Mouse (Mus musculus): Measurements from ENCODE around the gene Ano10. TPM values are rescaled to one million over a fixed set of nuclear protein-coding genes. Genes with fewer than 3 reads are reported as not detected.
A peak's percentile ranks its signal among the peaks of the same experiment; 100 is the strongest.

The Ano10 gene
- polyA plus RNA-seq, 1 experiment from 2014 or later, result 48.1 TPM

GRCm38 (mm10) chr9:122270913-122271312, 23.3 kb downstream of the Ano10 start:
- H3K4me2 ChIP-seq (ENCODE audit: low read depth, low read length), result no peak overlapping the region
- H3K27ac ChIP-seq (ENCODE audit: low read depth, low read length), result no peak overlapping the region
- no peaks in the 10 kb centered on the region for H3K27me3 ChIP-seq (ENCODE audit: control insufficient read depth, insufficient read depth, low read length)
- WGBS, result 84% methylated on average over 10 of the region's 10 CpGs
- peaks cover 4% of the 10 kb centered on the region; the same call in 1 of the 2 replicates for H3K4me1 ChIP-seq (ENCODE audit: control insufficient read depth, insufficient read depth, low read length)
- ATAC-seq (ENCODE audit: low read depth), result no peak
- peaks cover 23% of the 10 kb centered on the region; the same call in 1 of the 2 replicates for H3K36me3 ChIP-seq (ENCODE audit: control insufficient read depth, insufficient read depth, low read length)
- no peak overlapping the region for H3K4me3 ChIP-seq (ENCODE audit: low read depth, low read length)
- no peaks in the 10 kb centered on the region for H3K9me3 ChIP-seq (ENCODE audit: control insufficient read depth, low read length)
- no peak overlapping the region for H3K9ac ChIP-seq (replicated peaks; ENCODE audit: low read depth, low read length)

- H3K9me3 ChIP-seq (ENCODE audit: control insufficient read depth, low read length), result no peaks in the 10 kb centered on the region
- no peak for ATAC-seq (ENCODE audit: low read depth)
- no peak overlapping the region for H3K4me3 ChIP-seq (ENCODE audit: low read depth, low read length)
- WGBS, result 91% methylated on average over 3 of the region's 3 CpGs
- H3K36me3 ChIP-seq (ENCODE audit: control insufficient read depth, insufficient read depth, low read length), result peaks cover 23% of the 10 kb centered on the region; the same call in 1 of the 2 replicates
- no peaks in the 10 kb centered on the region for H3K27me3 ChIP-seq (ENCODE audit: control insufficient read depth, insufficient read depth, low read length)
- peaks cover 4% of the 10 kb centered on the region; the same call in 1 of the 2 replicates for H3K4me1 ChIP-seq (ENCODE audit: control insufficient read depth, insufficient read depth, low read length)
- H3K9ac ChIP-seq (replicated peaks; ENCODE audit: low read depth, low read length), result no peak overlapping the region
- H3K4me2 ChIP-seq (ENCODE audit: low read depth, low read length), result no peak overlapping the region
- peak overlapping the region; percentile 48 for H3K27ac ChIP-seq (ENCODE audit: low read depth, low read length)
Measured at GRCm38 (mm10) chr9:122269256-122270041, 24.8 kb downstream of the Ano10 start.

- ATAC-seq (ENCODE audit: low read depth), result no peak
Measured at GRCm38 (mm10) chr9:122265526-122266210, 28.6 kb downstream of the Ano10 start.

GRCm38 (mm10) chr9:122263140-122263539, 31.1 kb downstream of the Ano10 start:
- Histone ChIP-seq H3K4me1 (ENCODE audit: control insufficient read depth, insufficient read depth, low read length) (no peaks in the 10 kb centered on the region), H3K27ac (ENCODE audit: low read depth, low read length) (no peak overlapping the region), H3K4me3 (ENCODE audit: low read depth, low read length) (no peak overlapping the region), H3K9me3 (ENCODE audit: control insufficient read depth, low read length) (no peaks in the 10 kb centered on the region), H3K36me3 (ENCODE audit: control insufficient read depth, insufficient read depth, low read length) (peaks cover 3% of the 10 kb centered on the region; the same call in 1 of the 2 replicates), H3K9ac (replicated peaks; ENCODE audit: low read depth, low read length) (no peak overlapping the region), H3K27me3 (ENCODE audit: control insufficient read depth, insufficient read depth, low read length) (no peaks in the 10 kb centered on the region), H3K4me2 (ENCODE audit: low read depth, low read length) (no peak overlapping the region)
- ATAC-seq (ENCODE audit: low read depth), result no peak

More at GRCm38 (mm10) chr9:122265526-122266210, 28.6 kb downstream of the Ano10 start:
- no peaks in the 10 kb centered on the region for H3K9me3 ChIP-seq (ENCODE audit: control insufficient read depth, low read length)
- H3K27me3 ChIP-seq (ENCODE audit: control insufficient read depth, insufficient read depth, low read length), result no peaks in the 10 kb centered on the region
- 86% methylated on average over 10 of the region's 10 CpGs for WGBS
- H3K4me2 ChIP-seq (ENCODE audit: low read depth, low read length), result no peak overlapping the region
- H3K9ac ChIP-seq (replicated peaks; ENCODE audit: low read depth, low read length), result no peak overlapping the region
- H3K36me3 ChIP-seq (ENCODE audit: control insufficient read depth, insufficient read depth, low read length), result peaks cover 3% of the 10 kb centered on the region; the same call in 1 of the 2 replicates
- H3K4me3 ChIP-seq (ENCODE audit: low read depth, low read length), result no peak overlapping the region
- peaks cover 4% of the 10 kb centered on the region; the same call in 1 of the 2 replicates for H3K4me1 ChIP-seq (ENCODE audit: control insufficient read depth, insufficient read depth, low read length)
- no peak overlapping the region for H3K27ac ChIP-seq (ENCODE audit: low read depth, low read length)

GRCm38 (mm10) chr9:122254386-122254785, 39.8 kb downstream of the Ano10 start:
- Histone ChIP-seq H3K27ac (ENCODE audit: low read depth, low read length) (no peak overlapping the region), H3K36me3 (ENCODE audit: control insufficient read depth, insufficient read depth, low read length) (peaks cover 23% of the 10 kb centered on the region; the same call in 1 of the 2 replicates), H3K4me3 (ENCODE audit: low read depth, low read length) (no peak overlapping the region), H3K9me3 (ENCODE audit: control insufficient read depth, low read length) (no peaks in the 10 kb centered on the region), H3K9ac (replicated peaks; ENCODE audit: low read depth, low read length) (no peak overlapping the region), H3K4me1 (ENCODE audit: control insufficient read depth, insufficient read depth, low read length) (no peaks in the 10 kb centered on the region), H3K4me2 (ENCODE audit: low read depth, low read length) (no peak overlapping the region), H3K27me3 (ENCODE audit: control insufficient read depth, insufficient read depth, low read length) (no peaks in the 10 kb centered on the region)
- 92% methylated on average over 3 of the region's 3 CpGs for WGBS
- no peak for ATAC-seq (ENCODE audit: low read depth)

GRCm38 (mm10) chr9:122252113-122252512, 42.1 kb downstream of the Ano10 start:
- whole genome bisulfite sequencing, result 76% methylated on average over 1 of the region's 1 CpGs
- Histone ChIP-seq H3K27me3 (ENCODE audit: control insufficient read depth, insufficient read depth, low read length) (no peaks in the 10 kb centered on the region), H3K4me3 (ENCODE audit: low read depth, low read length) (no peak overlapping the region), H3K36me3 (ENCODE audit: control insufficient read depth, insufficient read depth, low read length) (peaks cover 16% of the 10 kb centered on the region; the same call in 1 of the 2 replicates), H3K27ac (ENCODE audit: low read depth, low read length) (no peak overlapping the region), H3K9me3 (ENCODE audit: control insufficient read depth, low read length) (no peaks in the 10 kb centered on the region), H3K4me2 (ENCODE audit: low read depth, low read length) (no peak overlapping the region), H3K4me1 (ENCODE audit: control insufficient read depth, insufficient read depth, low read length) (no peaks in the 10 kb centered on the region), H3K9ac (replicated peaks; ENCODE audit: low read depth, low read length) (no peak overlapping the region)
- ATAC-seq (ENCODE audit: low read depth), result no peak

GRCm38 (mm10) chr9:122248168-122248567, 46.1 kb downstream of the Ano10 start:
- WGBS, result 38% methylated on average over 8 of the region's 8 CpGs

GRCm38 (mm10) chr9:122247430-122248027, 46.7 kb downstream of the Ano10 start:
- Histone ChIP-seq H3K36me3 (ENCODE audit: control insufficient read depth, insufficient read depth, low read length) (peaks cover 9% of the 10 kb centered on the region; the same call in 1 of the 2 replicates), H3K9me3 (ENCODE audit: control insufficient read depth, low read length) (no peaks in the 10 kb centered on the region), H3K4me2 (ENCODE audit: low read depth, low read length) (no peak overlapping the region), H3K9ac (replicated peaks; ENCODE audit: low read depth, low read length) (no peak overlapping the region), H3K4me3 (ENCODE audit: low read depth, low read length) (no peak overlapping the region), H3K27me3 (ENCODE audit: control insufficient read depth, insufficient read depth, low read length) (no peaks in the 10 kb centered on the region), H3K4me1 (ENCODE audit: control insufficient read depth, insufficient read depth, low read length) (no peaks in the 10 kb centered on the region), H3K27ac (ENCODE audit: low read depth, low read length) (no peak overlapping the region)
- peak; percentile 35; the same call in 1 of the 2 replicates for ATAC-seq (ENCODE audit: low read depth)
- 48% methylated on average over 13 of the region's 13 CpGs for WGBS

More at GRCm38 (mm10) chr9:122248168-122248567, 46.1 kb downstream of the Ano10 start:
- Histone ChIP-seq H3K27me3 (ENCODE audit: control insufficient read depth, insufficient read depth, low read length) (no peaks in the 10 kb centered on the region), H3K4me1 (ENCODE audit: control insufficient read depth, insufficient read depth, low read length) (no peaks in the 10 kb centered on the region), H3K9me3 (ENCODE audit: control insufficient read depth, low read length) (no peaks in the 10 kb centered on the region), H3K4me2 (ENCODE audit: low read depth, low read length) (no peak overlapping the region), H3K9ac (replicated peaks; ENCODE audit: low read depth, low read length) (no peak overlapping the region), H3K4me3 (ENCODE audit: low read depth, low read length) (no peak overlapping the region), H3K36me3 (ENCODE audit: control insufficient read depth, insufficient read depth, low read length) (peaks cover 9% of the 10 kb centered on the region; the same call in 1 of the 2 replicates), H3K27ac (ENCODE audit: low read depth, low read length) (no peak overlapping the region)
- peak; percentile 62 for ATAC-seq (ENCODE audit: low read depth)

All from neural tube, embryonic 14.5 days (tissue).